ENCODE assay signal across 33 mouse cellular contexts in genomic region chr13:34629741-34630140, GRCm38 (mm10). TPM values are rescaled to one million over a fixed set of nuclear protein-coding genes. Genes with fewer than 3 reads are reported as not detected.
"Had no signal": no experiment of that assay in that cellular context is flagged by ENCODE, and none has a peak within 500 bp of the region (broad histone marks: within the 10 kb centered on the region; RNA-seq: fewer than 3 reads in every experiment).

No protein-coding gene starts in this region.

- H3K4me3 ChIP-seq: left cerebral cortex, adult 2 months; limb, embryonic 10.5 days; limb, embryonic 12.5 days; limb, embryonic 13.5 days; limb, embryonic 15.5 days; liver, embryonic 13.5 days; liver, embryonic 15.5 days; lung, embryonic 15.5 days; megakaryocyte, embryonic 14.5 days; midbrain, embryonic 10.5 days; midbrain, embryonic 12.5 days; midbrain, embryonic 13.5 days; midbrain, embryonic 15.5 days; myocyte had no signal

- H3K9ac ChIP-seq: limb, embryonic 12.5 days; limb, embryonic 13.5 days; limb, embryonic 15.5 days; liver, embryonic 13.5 days; liver, embryonic 14.5 days; liver, embryonic 15.5 days; lung, embryonic 14.5 days; lung, embryonic 15.5 days; midbrain, embryonic 12.5 days; midbrain, embryonic 13.5 days; midbrain, embryonic 15.5 days had no signal

- H3K36me3 ChIP-seq: limb, embryonic 10.5 days; limb, embryonic 12.5 days; liver, embryonic 15.5 days; lung, embryonic 15.5 days; midbrain, embryonic 10.5 days; midbrain, embryonic 12.5 days; midbrain, embryonic 13.5 days; midbrain, embryonic 15.5 days had no signal

- H3K4me1 ChIP-seq: limb, embryonic 10.5 days; limb, embryonic 12.5 days; limb, embryonic 13.5 days; limb, embryonic 15.5 days; liver, embryonic 13.5 days; liver, embryonic 15.5 days; lung, embryonic 15.5 days; midbrain, embryonic 10.5 days; midbrain, embryonic 12.5 days; midbrain, embryonic 13.5 days; midbrain, embryonic 15.5 days had no signal

- DNase-seq: layer of hippocampus, postnatal 36 days; left cerebral cortex, postnatal 4 days; liver, embryonic 13.5 days; lung, adult 18-20 months; lung, adult 2 months; lung, embryonic 14.5 days; lung, postnatal 10 days; lung, postnatal 14 days; lung, postnatal 36 days; lung, postnatal 4 days; midbrain, embryonic 14.5 days had no signal

- H3K9me3 ChIP-seq: limb, embryonic 10.5 days; limb, embryonic 12.5 days; limb, embryonic 13.5 days; limb, embryonic 15.5 days; liver, embryonic 13.5 days; liver, embryonic 15.5 days; lung, embryonic 15.5 days; megakaryocyte, embryonic 14.5 days; midbrain, embryonic 10.5 days; midbrain, embryonic 12.5 days; midbrain, embryonic 13.5 days; midbrain, embryonic 15.5 days had no signal

- H3K4me2 ChIP-seq: limb, embryonic 12.5 days; limb, embryonic 13.5 days; limb, embryonic 15.5 days; liver, embryonic 11.5 days; liver, embryonic 13.5 days; liver, embryonic 15.5 days; lung, embryonic 14.5 days; lung, embryonic 15.5 days; midbrain, embryonic 11.5 days; midbrain, embryonic 12.5 days; midbrain, embryonic 13.5 days; midbrain, embryonic 15.5 days had no signal

- H3K27me3 ChIP-seq: limb, embryonic 12.5 days; limb, embryonic 13.5 days; limb, embryonic 15.5 days; liver, embryonic 13.5 days; liver, embryonic 15.5 days; lung, embryonic 15.5 days; midbrain, embryonic 12.5 days; midbrain, embryonic 13.5 days; midbrain, embryonic 15.5 days had no signal

- ATAC-seq: lung, postnatal 0 days; midbrain, embryonic 13.5 days; midbrain, embryonic 15.5 days; midbrain, embryonic 16.5 days had no signal

- H3K27ac ChIP-seq: left cerebral cortex, adult 2 months; limb, embryonic 10.5 days; limb, embryonic 12.5 days; limb, embryonic 13.5 days; limb, embryonic 15.5 days; liver, embryonic 13.5 days; liver, embryonic 14.5 days; liver, embryonic 15.5 days; lung, embryonic 15.5 days; macrophage; midbrain, embryonic 10.5 days; midbrain, embryonic 12.5 days; midbrain, embryonic 13.5 days; midbrain, embryonic 15.5 days had no signal

RNA-seq across cellular contexts. Expression of gene Pxdc1, which starts 23.5 kb away (rescaled TPM):
- total RNA-seq: megakaryocyte progenitor cell, adult 5-6 weeks; megakaryocyte, adult 5-6 weeks; megakaryocyte-erythroid progenitor cell, adult 5-6 weeks had no signal
